Mouse (Mus musculus): Measurements from ENCODE around the gene Hgd. TPM values are rescaled to one million over a fixed set of nuclear protein-coding genes. Genes with fewer than 3 reads are reported as not detected.

Hgd gene
- not detected for polyA plus RNA-seq (2014; fragmentation: Illumina TruSeq; extraction: RNeasy Lipid Tissue Mini Kit (QIAGEN cat#74804); ENCODE audit: low read depth, low replicate concordance)

DNA sequence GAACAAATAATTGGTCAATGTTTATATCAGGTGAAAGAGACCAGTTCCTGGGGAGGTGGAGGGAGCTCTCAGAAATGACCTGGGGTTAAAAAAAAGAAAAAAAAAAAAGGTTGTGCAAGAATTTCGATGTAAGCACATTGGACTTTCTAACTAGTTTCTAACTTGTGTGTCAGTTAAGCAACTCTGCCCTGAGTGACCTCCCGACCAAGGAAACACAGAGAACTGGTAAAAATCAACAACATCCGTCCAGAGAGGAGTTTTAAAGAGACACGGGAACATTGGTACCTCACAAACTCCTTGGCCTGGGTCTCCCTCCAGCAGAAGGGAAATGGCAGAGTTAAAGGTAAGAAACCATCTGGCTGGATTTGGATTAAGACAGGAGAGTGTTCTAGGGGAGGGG is at the start of gene Hgd:
TSS of gene Hgd (plus strand) at position 160 of the 400 bp plus-strand sequence.

DNA sequence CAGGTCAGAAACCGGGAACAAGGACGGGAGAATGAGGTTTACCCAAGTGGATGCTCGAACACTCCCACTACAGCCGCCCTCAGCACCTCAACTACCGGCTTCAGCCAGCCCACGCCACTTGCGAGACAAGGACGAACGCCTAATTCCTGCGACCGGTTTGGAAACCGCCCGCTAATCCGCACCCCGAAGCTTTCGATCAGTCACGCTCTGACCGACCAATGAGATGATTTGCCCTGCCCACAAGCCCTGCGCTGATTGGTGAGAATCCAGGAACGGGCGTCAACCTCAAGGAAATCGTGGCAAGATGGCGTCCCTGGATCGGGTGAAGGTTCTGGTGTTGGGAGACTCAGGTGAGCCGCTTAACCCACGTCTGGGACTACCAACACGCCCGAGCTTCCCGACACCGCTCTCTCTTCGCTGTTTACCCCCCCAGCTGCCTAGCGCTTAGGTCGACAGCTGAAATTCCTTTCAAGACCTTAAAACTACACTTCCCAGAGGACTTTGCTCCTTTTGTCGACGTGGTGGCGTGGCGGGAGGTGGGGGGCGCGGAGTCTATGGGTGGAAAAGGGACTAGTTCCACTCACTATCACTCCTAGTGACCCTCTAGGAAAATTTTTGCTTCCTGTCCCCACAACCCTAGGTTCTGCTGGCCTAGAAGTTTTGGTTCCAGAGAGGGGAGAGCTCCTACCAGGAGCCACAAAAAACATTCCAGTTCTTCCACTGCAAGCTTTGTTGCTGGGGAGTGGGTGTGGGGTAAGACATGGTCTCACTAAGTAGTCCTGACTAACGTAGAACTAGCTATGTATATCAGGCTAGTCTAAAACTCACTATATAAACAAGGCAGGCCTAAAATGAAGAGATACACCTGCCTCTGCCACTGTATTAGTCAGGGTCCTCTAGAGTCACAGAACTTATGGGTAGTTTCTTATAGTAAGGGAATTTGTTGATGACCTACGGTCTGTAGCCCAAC is 40.1 kb upstream of the Hgd start, which contains the start of the genes Gtf2e1 and Rabl3:
TSS of gene Gtf2e1 (minus strand) at position 179 of the 970 bp plus-strand sequence.
TSS of gene Rabl3 (plus strand) at position 275 of the 970 bp plus-strand sequence.

DNA sequence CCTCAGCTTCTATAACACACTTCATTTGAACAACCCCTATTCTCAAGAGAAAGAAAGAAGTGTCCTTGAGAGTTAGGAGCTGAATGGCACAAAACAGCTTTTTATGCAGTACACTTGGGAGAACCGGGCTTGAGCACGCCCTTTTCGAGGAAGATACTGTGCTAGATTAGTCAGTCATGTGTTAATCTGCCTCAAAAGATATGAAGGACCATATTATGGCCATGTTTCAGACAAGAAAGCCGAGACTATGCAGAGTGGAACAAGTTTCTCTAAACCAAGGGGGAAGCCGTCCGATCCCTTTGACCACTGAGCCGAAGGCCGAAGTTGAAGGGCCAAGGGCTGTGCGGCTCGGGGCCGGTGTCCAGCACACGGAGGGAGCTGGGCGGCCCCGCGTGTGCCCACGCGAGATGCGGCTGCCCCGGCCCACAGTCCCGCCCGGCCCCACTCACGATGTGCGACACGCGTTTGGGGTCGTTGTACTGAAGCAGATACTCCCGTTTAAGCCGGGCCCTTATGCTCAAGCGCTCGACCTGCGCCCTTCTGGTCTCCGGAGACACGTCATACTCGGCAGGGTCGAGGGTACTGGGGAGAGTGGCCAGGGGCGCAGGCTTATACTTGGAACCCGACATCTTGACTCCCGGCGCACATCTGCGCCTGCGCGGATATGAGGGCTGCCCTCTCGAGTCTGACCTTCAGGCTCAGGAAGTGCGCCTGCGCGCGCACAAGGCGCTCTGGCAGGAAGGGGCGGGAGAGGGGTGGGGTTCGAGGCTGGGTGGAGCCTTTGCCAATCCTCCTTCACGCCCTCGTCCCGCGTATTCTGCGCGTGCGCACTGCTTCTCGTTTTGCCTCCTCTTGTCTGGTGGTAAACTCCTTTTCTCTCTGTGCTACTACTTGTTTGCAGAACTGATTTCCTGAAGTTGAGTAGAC is 74.0 kb downstream of the Hgd start, which contains the start of gene Ndufb4:
TSS of gene Ndufb4 (minus strand) at position 723 of the 927 bp plus-strand sequence.

Other genes starting within 250 kb of the Hgd start
- gene Stxbp5l, start 195.2 kb upstream of the Hgd start, polyA plus RNA-seq (2014; fragmentation: Illumina TruSeq; extraction: RNeasy Lipid Tissue Mini Kit (QIAGEN cat#74804); ENCODE audit: low read depth, low replicate concordance): 1.2 TPM
- 12.8 TPM for gene Gtf2e1, start 40.4 kb upstream of the Hgd start, polyA plus RNA-seq (2014; fragmentation: Illumina TruSeq; extraction: RNeasy Lipid Tissue Mini Kit (QIAGEN cat#74804); ENCODE audit: low read depth, low replicate concordance)
- 33.6 TPM for gene Rabl3, start 40.3 kb upstream of the Hgd start, polyA plus RNA-seq (2014; fragmentation: Illumina TruSeq; extraction: RNeasy Lipid Tissue Mini Kit (QIAGEN cat#74804); ENCODE audit: low read depth, low replicate concordance)
- 289 TPM for gene Ndufb4, start 74.3 kb downstream of the Hgd start, polyA plus RNA-seq (2014; fragmentation: Illumina TruSeq; extraction: RNeasy Lipid Tissue Mini Kit (QIAGEN cat#74804); ENCODE audit: low read depth, low replicate concordance)
- gene Fstl1, start 196.7 kb downstream of the Hgd start, polyA plus RNA-seq (2014; fragmentation: Illumina TruSeq; extraction: RNeasy Lipid Tissue Mini Kit (QIAGEN cat#74804); ENCODE audit: low read depth, low replicate concordance): 80.2 TPM